Mouse (Mus musculus): ENCODE results near the gene Vav1.

DNA sequence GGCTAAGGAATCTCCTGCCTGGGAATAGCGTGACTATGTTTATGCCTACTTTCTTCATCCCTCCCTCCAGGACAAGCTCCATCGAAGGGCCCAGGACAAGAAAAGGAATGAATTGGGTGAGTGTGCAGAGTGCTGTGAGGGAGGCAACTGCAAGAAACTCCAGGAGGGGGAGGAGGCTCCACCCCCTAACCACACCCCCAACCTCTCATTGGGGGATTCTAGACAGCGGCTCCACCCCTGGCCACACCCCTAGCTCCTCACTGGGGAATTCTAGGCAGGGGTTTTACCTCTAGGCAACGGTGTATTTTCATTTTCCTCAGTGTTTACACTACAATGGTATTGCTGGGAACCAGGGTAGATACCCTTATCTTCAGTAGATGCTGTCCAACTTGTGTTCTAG is 26.7 kb downstream of the Vav1 start:
- TF ChIP-seq POLR2A (IDR thresholded peaks at IDR 0.05; ENCODE audit: insufficient read depth, low read depth, low read length) (no peak), CTCF (IDR thresholded peaks at IDR 0.05) (no peak)

All from heart, adult 2 months (tissue).